Mouse (Mus musculus): ENCODE results near the gene Pilrb2. TPM values are rescaled to one million over a fixed set of nuclear protein-coding genes. Genes with fewer than 3 reads are reported as not detected.
"Not testable (repeated sequence)": the region's sequence is repeated elsewhere in the genome, so short reads cannot be mapped to it uniquely, and the experiment has no call there.

The Pilrb2 gene
- polyA plus RNA-seq, 1 experiment, result 2.3 TPM

DNA sequence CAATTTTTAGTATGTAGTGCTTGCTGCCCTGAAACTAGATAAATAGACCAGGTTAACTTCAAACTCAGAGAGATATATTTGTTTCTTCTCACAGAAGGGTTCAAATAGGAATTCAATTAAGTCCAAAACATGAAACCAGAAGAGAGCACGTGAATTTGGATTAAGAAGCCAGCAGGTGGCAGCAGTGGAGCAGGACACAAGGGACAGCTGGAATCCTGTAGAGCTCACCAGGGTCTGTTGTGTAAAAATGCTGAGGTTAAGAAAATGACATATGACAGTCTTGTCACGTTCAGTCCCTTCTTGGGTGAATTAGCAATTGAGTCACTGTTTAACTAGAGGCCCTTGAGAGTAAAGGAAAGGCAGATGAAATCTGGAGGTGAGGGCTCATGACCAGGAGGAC is 14.3 kb upstream of the Pilrb2 start:
- Histone ChIP-seq H3K4me1 (ENCODE audit: control insufficient read depth, insufficient read depth, low read length) (no peaks in the 10 kb centered on the region), H3K27me3 (replicated peaks; ENCODE audit: control insufficient read depth, insufficient read depth, low read length) (no peaks in the 10 kb centered on the region; the same call in 1 of the 2 replicates), H3K36me3 (ENCODE audit: control insufficient read depth, insufficient read depth, low read length) (no peaks in the 10 kb centered on the region), H3K4me3 (ENCODE audit: insufficient read depth, low read depth, low read length) (no peak overlapping the region), H3K27ac (ENCODE audit: insufficient read depth, low read depth, low read length) (no peak overlapping the region)
- 1% methylated on average over 2 of the region's 2 CpGs for WGBS
- TF ChIP-seq CTCF (conservative IDR thresholded peaks at IDR 0.05; ENCODE audit: insufficient read depth, insufficient read length, low read depth, low read length) (peak; percentile 78), POLR2A (IDR thresholded peaks at IDR 0.05; ENCODE audit: low read depth, low read length) (no peak)
- peak; percentile 71 for DNase-seq

DNA sequence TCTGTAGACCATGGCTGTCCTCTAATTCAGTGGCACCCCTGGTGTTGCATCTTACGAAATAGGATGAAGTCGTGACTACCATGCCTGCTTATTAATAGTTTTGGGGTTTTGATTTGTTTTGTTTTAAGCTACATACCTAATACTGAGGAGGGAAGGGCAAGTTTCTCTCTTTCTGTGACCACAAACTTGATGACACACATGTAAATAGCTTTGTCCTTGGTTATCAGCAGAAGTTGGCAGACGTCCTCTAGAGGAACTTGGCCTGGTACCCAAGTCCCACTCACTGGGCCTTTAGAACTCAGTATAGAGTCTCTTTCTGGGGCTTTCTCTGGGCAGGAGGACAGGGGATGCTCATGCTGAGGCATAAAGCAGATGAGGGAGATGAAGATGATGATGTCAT is 11.7 kb upstream of the Pilrb2 start:
- WGBS, result 83% methylated on average over 3 of the region's 3 CpGs
- TF ChIP-seq POLR2A (IDR thresholded peaks at IDR 0.05; ENCODE audit: low read depth, low read length) (no peak), CTCF (conservative IDR thresholded peaks at IDR 0.05; ENCODE audit: insufficient read depth, insufficient read length, low read depth, low read length) (no peak)
- no peaks in the 10 kb centered on the region for H3K4me1 ChIP-seq (ENCODE audit: control insufficient read depth, insufficient read depth, low read length)

DNA sequence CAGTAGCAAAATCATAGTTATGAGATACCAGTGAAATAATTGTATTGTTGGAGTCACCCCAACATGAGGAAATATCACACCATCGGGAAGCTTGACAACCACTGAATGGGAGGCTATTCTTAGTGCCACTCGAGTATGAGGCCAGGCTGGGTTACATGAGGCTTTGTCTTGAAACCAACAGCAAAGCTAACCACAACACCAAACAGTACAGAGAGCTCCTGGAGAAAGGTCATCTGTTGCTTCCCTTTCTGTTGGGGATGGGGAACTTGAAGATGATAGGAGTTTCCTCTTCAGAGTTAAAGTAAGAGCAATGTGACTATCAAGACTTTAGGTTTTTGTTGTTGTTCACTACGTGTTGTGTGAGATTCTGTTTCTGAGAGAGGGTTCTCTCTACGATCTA is 11.3 kb upstream of the Pilrb2 start:
- DNase-seq, result no peak
- Histone ChIP-seq H3K4me1 (ENCODE audit: control insufficient read depth, insufficient read depth, low read length) (no peaks in the 10 kb centered on the region), H3K27me3 (replicated peaks; ENCODE audit: control insufficient read depth, insufficient read depth, low read length) (no peaks in the 10 kb centered on the region), H3K27ac (ENCODE audit: insufficient read depth, low read depth, low read length) (no peak overlapping the region), H3K36me3 (ENCODE audit: control insufficient read depth, insufficient read depth, low read length) (no peaks in the 10 kb centered on the region), H3K4me3 (ENCODE audit: insufficient read depth, low read depth, low read length) (no peak overlapping the region)
- no peak for TF ChIP-seq CTCF (conservative IDR thresholded peaks at IDR 0.05; ENCODE audit: insufficient read depth, insufficient read length, low read depth, low read length)
- no peak for TF ChIP-seq POLR2A (IDR thresholded peaks at IDR 0.05; ENCODE audit: low read depth, low read length)
- WGBS, result 66% methylated on average over 4 of the region's 4 CpGs

More for the DNA sequence above, 11.7 kb upstream of the Pilrb2 start:
- Histone ChIP-seq H3K27me3 (replicated peaks; ENCODE audit: control insufficient read depth, insufficient read depth, low read length) (no peaks in the 10 kb centered on the region), H3K4me3 (ENCODE audit: insufficient read depth, low read depth, low read length) (no peak overlapping the region), H3K27ac (ENCODE audit: insufficient read depth, low read depth, low read length) (no peak overlapping the region), H3K36me3 (ENCODE audit: control insufficient read depth, insufficient read depth, low read length) (no peaks in the 10 kb centered on the region)
- DNase-seq, result no peak

DNA sequence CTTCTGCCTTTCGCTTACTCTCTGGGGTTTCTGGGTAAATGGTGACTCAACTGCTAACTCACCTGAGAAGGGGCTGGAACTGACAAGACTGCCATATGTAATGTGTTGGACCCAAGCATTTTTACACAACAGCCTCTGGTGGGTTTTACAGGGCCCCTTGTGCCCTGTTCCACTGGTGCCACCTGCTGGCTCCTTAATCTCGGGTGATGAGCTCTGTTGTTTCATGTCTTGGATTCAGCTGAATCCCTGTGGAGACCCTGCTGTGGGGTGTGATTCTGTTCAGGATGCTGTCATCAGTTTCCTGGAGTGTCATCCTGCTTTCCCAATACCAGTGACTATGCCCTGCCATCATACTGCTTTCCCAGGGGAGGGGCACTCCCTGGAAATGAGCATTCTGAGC is 6.2 kb upstream of the Pilrb2 start:
- WGBS, result 51% methylated on average over 2 of the region's 2 CpGs
- Histone ChIP-seq H3K27me3 (replicated peaks; ENCODE audit: control insufficient read depth, insufficient read depth, low read length) (no peaks in the 10 kb centered on the region), H3K36me3 (ENCODE audit: control insufficient read depth, insufficient read depth, low read length) (no peaks in the 10 kb centered on the region), H3K4me3 (ENCODE audit: insufficient read depth, low read depth, low read length) (no peak overlapping the region), H3K4me1 (ENCODE audit: control insufficient read depth, insufficient read depth, low read length) (no peaks in the 10 kb centered on the region), H3K27ac (ENCODE audit: insufficient read depth, low read depth, low read length) (no peak overlapping the region)
- peak; percentile 48 for TF ChIP-seq CTCF (conservative IDR thresholded peaks at IDR 0.05; ENCODE audit: insufficient read depth, insufficient read length, low read depth, low read length)
- TF ChIP-seq POLR2A (IDR thresholded peaks at IDR 0.05; ENCODE audit: low read depth, low read length), result no peak
- DNase-seq, result peak; percentile 17

DNA sequence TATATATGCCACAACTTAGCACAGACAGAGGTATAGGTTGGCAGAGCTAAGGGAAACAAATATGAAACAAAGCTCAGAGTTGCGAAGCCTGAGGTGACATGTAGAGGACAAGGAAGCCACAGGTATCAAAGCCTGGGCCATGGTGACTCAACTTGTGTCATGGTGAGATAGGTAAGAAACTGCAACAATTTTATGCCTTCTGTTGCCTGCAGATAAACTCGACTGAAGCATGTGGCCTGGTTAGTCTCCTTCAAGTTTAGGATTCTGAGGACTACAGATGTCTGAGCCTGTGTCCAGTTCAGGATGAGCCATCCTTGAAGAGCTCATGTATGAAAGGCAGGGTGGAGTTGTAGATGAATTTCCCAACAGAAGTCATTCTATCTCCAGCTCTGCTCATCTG is 3.4 kb upstream of the Pilrb2 start:
- H3K27me3 ChIP-seq (replicated peaks; ENCODE audit: control insufficient read depth, insufficient read depth, low read length), result no peaks in the 10 kb centered on the region
- H3K4me3 ChIP-seq (ENCODE audit: insufficient read depth, low read depth, low read length), result no peak overlapping the region
- H3K27ac ChIP-seq (ENCODE audit: insufficient read depth, low read depth, low read length), result no peak overlapping the region
- H3K4me1 ChIP-seq (ENCODE audit: control insufficient read depth, insufficient read depth, low read length), result no peaks in the 10 kb centered on the region
- no peak for DNase-seq
- no peaks in the 10 kb centered on the region for H3K36me3 ChIP-seq (ENCODE audit: control insufficient read depth, insufficient read depth, low read length)
- TF ChIP-seq POLR2A (IDR thresholded peaks at IDR 0.05; ENCODE audit: low read depth, low read length) (no peak), CTCF (conservative IDR thresholded peaks at IDR 0.05; ENCODE audit: insufficient read depth, insufficient read length, low read depth, low read length) (no peak)
- 90% methylated on average over 2 of the region's 2 CpGs for WGBS

DNA sequence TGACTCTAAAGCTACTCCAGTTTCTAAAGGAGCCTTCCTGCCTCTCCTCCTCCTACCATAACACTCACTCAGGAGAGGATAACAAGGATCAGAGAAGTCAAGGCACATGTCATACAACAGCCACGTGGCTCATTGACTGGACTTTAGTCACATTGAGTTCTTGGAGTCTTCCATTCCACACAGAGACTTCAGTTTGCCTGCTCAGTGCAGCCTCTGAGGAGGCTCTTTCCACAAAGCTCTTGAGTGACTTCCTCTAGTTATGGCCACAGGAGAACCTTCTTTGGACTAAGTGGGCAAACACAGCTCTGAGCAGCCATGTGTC is 727 bp upstream of the Pilrb2 start:
- WGBS, result 36% methylated on average over 1 of the region's 1 CpGs
- DNase-seq; H3K4me1 ChIP-seq (ENCODE audit: control insufficient read depth, insufficient read depth, low read length); H3K36me3 ChIP-seq (ENCODE audit: control insufficient read depth, insufficient read depth, low read length); H3K4me3 ChIP-seq (ENCODE audit: insufficient read depth, low read depth, low read length); H3K27ac ChIP-seq (ENCODE audit: insufficient read depth, low read depth, low read length); H3K27me3 ChIP-seq (replicated peaks; ENCODE audit: control insufficient read depth, insufficient read depth, low read length): not testable (repeated sequence)

DNA sequence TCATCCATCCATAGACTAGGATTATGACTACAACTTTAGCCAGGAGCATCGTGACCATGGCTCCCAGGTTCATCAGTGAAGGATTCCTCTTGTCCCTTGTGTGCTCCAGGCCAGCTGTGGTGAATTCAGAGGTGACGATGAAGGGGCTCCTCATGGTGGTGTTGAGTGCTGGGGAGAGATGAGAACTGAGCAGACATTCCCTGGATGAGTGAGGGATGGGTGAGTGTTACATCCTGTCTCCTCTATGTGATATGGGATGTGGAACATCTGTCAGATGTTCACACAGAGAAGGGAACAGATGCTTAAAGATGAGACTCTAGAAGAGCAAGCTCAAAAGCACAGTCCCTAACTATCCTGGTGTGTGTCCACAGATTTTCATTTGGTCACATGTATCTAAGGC is 3.0 kb downstream of the Pilrb2 start:
- H3K4me3 ChIP-seq (ENCODE audit: insufficient read depth, low read depth, low read length); H3K4me1 ChIP-seq (ENCODE audit: control insufficient read depth, insufficient read depth, low read length); H3K27me3 ChIP-seq (replicated peaks; ENCODE audit: control insufficient read depth, insufficient read depth, low read length); H3K27ac ChIP-seq (ENCODE audit: insufficient read depth, low read depth, low read length); H3K36me3 ChIP-seq (ENCODE audit: control insufficient read depth, insufficient read depth, low read length); DNase-seq: not testable (repeated sequence)
- 80% methylated on average over 2 of the region's 2 CpGs for WGBS

DNA sequence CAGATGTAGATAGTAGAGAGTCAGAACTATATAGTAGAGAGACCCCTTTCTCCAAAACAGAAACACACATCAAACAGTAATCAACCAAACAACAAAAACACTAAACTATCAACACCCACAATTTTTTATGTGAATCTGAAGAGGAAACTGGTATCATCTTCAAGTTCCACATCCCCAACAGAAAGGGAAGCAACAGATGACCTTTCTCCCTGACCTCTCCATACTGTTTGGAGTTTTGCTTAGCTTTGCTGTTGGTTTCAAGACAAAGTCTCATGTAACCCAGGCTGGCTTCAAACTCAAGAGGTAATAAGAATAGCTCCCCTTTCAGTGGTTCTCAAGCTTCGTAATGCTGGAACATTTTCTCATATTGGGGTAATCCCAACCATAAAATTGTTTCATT is 7.6 kb downstream of the Pilrb2 start:
- H3K4me1 ChIP-seq (ENCODE audit: control insufficient read depth, insufficient read depth, low read length); H3K4me3 ChIP-seq (ENCODE audit: insufficient read depth, low read depth, low read length); H3K27me3 ChIP-seq (replicated peaks; ENCODE audit: control insufficient read depth, insufficient read depth, low read length); DNase-seq; H3K36me3 ChIP-seq (ENCODE audit: control insufficient read depth, insufficient read depth, low read length); H3K27ac ChIP-seq (ENCODE audit: insufficient read depth, low read depth, low read length): not testable (repeated sequence)
- 92% methylated on average over 1 of the region's 1 CpGs for WGBS

DNA sequence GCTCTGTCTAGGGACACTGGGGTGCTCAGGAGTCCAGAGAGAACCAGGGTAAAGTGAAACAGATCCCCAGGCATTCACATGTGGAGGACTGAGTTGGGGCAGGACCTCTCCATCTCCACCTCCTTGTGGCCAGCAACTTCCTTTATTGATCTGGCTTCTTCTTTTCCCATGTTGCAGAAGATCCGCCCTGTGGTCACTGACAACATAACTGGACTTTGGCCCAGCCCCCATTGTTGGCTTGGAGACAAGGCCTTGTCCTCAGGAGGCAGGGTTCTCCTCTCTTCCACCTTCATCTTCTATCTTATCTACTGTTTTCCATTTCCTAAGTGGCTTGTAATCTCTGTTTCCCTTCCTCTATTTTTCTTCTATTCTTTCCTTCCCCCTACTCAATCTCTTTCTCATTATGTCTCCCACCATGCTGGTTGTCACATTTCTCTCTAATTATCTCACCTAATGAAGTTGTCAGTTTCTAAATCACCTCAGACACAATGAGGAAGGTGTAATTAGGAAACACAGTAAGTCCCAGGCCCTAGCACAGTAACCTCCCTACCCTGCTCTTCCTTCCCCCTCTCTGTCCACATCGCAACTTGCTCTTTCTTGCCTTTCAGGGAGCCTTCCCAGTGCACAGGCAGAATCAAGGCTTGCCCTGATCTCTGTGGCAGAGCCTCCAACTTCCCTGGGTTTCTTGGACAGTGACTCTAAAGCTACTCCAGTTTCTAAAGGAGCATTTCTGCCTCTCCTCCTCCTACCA is 13.5 kb downstream of the Pilrb2 start, which contains the start of gene Pilrb1:
Pilrb1 (minus strand) TSS at position 147 of the 751 bp plus-strand sequence.
- DNase-seq, result peak; percentile 17
- H3K27ac ChIP-seq (ENCODE audit: insufficient read depth, low read depth, low read length), result not testable (repeated sequence)
- WGBS, result 88% methylated on average over 2 of the region's 2 CpGs

DNA sequence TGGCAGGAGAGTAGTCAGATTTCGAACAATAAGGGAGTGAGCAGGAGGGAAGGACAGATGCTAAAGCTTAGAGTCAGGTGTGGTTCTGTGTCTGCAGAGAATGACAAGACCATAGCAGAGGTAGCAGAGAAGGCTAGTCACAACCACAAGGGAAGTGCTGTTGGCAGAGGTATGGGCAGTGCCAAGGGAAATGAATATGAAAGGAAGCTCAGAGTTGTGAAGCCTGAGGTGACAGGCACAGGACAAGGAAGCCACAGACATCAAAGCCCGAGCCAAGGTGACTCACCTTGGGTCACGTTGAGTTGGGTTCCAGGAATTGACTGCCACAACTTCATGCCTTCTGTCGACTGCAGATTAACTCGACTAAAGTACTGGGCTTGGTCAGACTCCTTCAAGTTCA is 14.7 kb downstream of the Pilrb2 start:
- not testable (repeated sequence) for H3K4me3 ChIP-seq (ENCODE audit: insufficient read depth, low read depth, low read length); H3K4me1 ChIP-seq (ENCODE audit: control insufficient read depth, insufficient read depth, low read length); H3K27me3 ChIP-seq (replicated peaks; ENCODE audit: control insufficient read depth, insufficient read depth, low read length); H3K36me3 ChIP-seq (ENCODE audit: control insufficient read depth, insufficient read depth, low read length); H3K27ac ChIP-seq (ENCODE audit: insufficient read depth, low read depth, low read length)
- peak; percentile 12 for DNase-seq
- WGBS, result 62% methylated on average over 5 of the region's 5 CpGs

More for the DNA sequence above, 13.5 kb downstream of the Pilrb2 start, which contains the start of gene Pilrb1:
- not testable (repeated sequence) for H3K4me1 ChIP-seq (ENCODE audit: control insufficient read depth, insufficient read depth, low read length); H3K27me3 ChIP-seq (replicated peaks; ENCODE audit: control insufficient read depth, insufficient read depth, low read length); H3K36me3 ChIP-seq (ENCODE audit: control insufficient read depth, insufficient read depth, low read length); H3K4me3 ChIP-seq (ENCODE audit: insufficient read depth, low read depth, low read length)

DNA sequence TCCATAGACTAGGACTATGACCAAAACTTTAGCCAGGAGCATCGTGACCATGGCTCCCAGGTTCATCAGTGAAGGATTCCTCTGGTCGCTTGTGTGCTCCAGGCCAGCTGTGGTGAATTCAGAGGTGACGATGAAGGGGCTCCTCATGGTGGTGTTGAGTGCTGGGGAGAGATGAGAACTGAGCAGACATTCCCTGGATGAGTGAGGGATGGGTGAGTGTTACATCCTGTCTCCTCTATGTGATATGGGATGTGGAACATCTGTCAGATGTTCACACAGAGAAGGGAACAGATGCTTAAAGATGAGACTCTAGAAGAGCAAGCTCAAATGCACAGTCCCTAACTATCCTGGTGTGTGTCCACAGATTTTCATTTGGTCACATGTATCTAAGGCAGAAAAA is 16.7 kb downstream of the Pilrb2 start:
- WGBS, result 76% methylated on average over 3 of the region's 3 CpGs
- not testable (repeated sequence) for H3K4me1 ChIP-seq (ENCODE audit: control insufficient read depth, insufficient read depth, low read length); H3K4me3 ChIP-seq (ENCODE audit: insufficient read depth, low read depth, low read length); H3K36me3 ChIP-seq (ENCODE audit: control insufficient read depth, insufficient read depth, low read length); DNase-seq; H3K27ac ChIP-seq (ENCODE audit: insufficient read depth, low read depth, low read length); H3K27me3 ChIP-seq (replicated peaks; ENCODE audit: control insufficient read depth, insufficient read depth, low read length)

Measured in kidney, adult 2 months (tissue).